Mouse (Mus musculus): Measurements from ENCODE around the gene Dmbx1. TPM values are rescaled to one million over a fixed set of nuclear protein-coding genes. Genes with fewer than 3 reads are reported as not detected.

Dmbx1 gene
- total RNA-seq, 2 experiments from 2014 or later = not detected

DNA sequence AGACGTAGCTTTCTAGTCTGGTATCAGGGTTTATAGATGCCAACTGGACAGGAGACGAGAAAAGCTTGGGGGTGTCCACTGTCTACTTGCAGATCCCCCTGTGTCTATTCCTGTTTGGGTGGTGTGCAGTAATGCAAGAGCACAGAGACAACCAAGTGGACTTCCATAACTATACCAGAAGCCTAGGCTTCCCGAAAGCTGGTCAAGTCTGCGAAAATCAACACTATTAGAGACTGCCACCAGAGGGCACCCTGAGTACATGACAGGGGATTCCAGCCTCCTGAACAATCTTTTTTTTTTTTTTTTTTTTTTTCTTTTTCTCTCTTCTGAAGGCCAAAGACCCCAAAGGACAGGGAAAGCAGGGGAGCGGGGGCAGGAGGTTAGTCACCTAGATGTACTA, 36.9 kb downstream of the Dmbx1 start:
- peak; percentile 73 to 82 for DNase-seq (ENCODE audit: low spot score in 2 of 2)
- intact Hi-C loops (cut with DNase I) = loop anchor here (1.0 to 5.0 kb wide), 2 partner anchors 49 to 77 kb away; no protein-coding TSS in a partner anchor

DNA sequence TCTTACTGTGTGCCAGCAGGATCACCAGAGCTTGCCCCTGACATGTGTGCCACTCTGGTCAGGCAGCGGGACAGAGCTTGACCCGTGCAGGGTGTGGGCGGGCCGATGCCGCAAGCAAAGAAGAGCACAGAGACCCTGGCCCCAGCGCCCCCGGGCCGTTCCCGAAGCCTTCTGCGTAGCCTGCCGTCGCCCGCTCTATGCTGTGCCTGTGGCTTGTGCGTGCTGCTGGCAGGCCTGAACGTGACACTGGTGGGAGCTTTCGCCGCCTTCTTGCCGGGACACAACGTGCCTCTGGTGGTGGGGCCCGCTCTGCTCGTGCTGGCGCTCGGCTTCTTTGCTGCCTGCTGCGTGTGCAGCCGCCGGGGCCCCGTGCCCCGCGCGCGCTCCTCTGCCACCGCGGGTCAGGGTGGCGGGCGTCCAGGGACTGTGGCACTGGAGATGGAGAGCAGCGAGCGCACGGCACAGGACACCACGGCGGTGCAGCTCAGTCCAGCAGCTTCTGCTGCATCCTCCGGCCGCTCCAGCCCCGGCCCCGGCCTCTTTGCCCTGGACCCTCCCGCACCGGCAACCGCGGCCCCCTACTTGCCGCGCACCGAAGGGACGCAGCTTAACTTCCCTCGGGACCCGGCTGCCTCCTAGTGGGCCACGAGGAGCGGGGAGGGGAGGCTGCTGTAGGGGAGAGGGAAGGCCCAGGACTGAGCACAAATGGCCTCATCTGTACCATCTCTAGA, 41.7 kb downstream of the Dmbx1 start:
- intact Hi-C loops (cut with DNase I) = no loop called here
- DNase-seq (ENCODE audit: low spot score in 2 of 2) = peak in 1 of 2 experiments; percentile 29

DNA sequence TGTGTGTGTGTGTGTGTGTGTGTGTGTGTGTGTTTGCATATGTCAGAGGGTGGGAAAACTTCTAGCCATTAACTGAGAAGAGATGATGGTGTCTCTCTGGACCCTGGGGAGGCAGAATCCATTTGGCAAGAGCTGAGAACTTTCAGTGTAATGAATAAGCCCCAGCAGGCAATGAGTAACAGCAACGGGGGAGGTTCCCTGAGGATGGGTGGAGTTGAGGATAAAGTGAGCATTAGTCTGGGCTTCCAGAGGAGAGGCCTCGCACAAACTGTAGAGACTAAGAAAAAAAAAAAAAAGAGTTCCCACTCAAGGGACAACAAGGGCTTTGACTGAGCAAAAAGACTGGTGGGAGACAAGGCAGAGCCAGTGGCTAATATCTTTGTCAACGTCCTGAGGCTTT, 45.4 kb downstream of the Dmbx1 start:
- intact Hi-C loops (cut with DNase I) = no loop called here
- DNase-seq (ENCODE audit: low spot score in 2 of 2) = no peak

- intact Hi-C loops (cut with DNase I) = no loop called here
- DNase-seq (ENCODE audit: low spot score in 2 of 2) = no peak
These were observed 49.2 kb downstream of the Dmbx1 start, which contains the start of gene 6430628N08Rik for GRCm38 (mm10) chr4:115890553-115890952. Gene 6430628N08Rik (plus strand): TSS chr4:115890665.

GRCm38 (mm10) chr4:115890066-115890465, 49.7 kb downstream of the Dmbx1 start:
- no peak for DNase-seq (ENCODE audit: low spot score in 2 of 2)
- intact Hi-C loops (cut with DNase I) = no loop called here

GRCm38 (mm10) chr4:115886875-115887274, 52.9 kb downstream of the Dmbx1 start:
- intact Hi-C loops (cut with DNase I) = no loop called here
- DNase-seq (ENCODE audit: low spot score in 2 of 2) = no peak

DNA sequence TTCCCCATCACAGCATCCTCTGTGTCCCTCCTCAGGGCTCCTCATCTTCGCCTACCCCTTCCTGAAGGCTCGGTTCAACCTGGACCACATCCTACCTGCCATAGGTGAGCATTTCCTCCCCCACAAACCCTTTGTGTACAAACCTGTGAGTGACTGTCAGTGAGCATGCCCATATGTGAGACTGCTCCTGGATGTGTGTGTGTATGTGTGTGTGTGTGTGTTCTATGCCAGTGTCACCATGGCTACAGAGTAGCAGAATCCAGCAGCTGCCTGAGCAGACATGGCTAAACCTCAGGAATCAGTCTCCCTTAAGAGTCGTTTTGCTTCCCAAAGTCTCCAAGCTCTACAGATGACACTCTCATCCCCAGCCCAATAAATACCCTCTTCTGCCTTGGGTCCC, 53.9 kb downstream of the Dmbx1 start:
- intact Hi-C loops (cut with DNase I) = no loop called here
- peak in 1 of 2 experiments; percentile 33 for DNase-seq (ENCODE audit: low spot score in 2 of 2)

DNA sequence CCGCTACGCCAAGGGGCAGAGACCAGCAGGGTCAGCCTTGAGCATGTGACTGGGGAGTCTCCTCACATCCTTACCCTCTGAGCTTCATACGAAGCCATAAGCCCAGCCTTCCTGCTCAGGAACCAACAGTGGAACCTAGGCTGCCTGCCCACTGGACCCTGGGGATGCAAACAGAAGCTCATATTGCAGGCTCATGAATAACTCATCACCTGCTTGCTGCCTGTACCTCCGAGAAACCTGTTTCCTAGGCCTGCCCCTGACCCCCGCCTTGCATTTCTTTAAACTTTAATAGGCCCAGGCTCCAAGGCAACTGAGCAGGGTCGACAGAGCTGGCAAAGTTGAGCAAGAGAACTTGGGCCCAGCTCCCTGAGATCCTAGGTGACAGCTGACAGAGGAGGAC, 55.7 kb downstream of the Dmbx1 start, which contains the start of gene Kncn:
TSS of gene Kncn (plus strand) at position 379 of the 400 bp plus-strand sequence.
- intact Hi-C loops (cut with DNase I) = no loop called here
- no peak for DNase-seq (ENCODE audit: low spot score in 2 of 2)

GRCm38 (mm10) chr4:115882195-115882594, 57.5 kb downstream of the Dmbx1 start:
- intact Hi-C loops (cut with DNase I) = no loop called here
- DNase-seq (ENCODE audit: low spot score in 2 of 2) = no peak

DNA sequence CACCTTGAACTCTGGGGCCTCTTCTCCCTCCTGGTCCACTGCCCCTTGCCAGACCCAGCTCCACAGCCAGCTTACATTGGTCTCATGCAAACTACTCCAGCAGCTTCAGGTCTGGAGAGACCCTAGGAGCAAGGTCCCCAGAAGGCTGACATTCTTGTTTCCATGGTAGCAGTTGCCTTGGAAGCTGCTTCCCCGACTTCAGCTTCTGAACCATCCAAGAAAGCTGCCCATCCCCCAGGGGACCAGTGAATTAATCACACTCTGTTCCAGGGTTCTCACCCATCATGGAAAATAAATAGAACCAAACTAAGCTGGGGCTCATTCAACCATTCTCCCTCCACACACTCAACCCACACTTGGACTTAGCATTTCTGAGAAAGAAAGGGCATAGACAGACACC, 58.5 kb downstream of the Dmbx1 start:
- intact Hi-C loops (cut with DNase I) = no loop called here
- no peak for DNase-seq (ENCODE audit: low spot score in 2 of 2)

- intact Hi-C loops (cut with DNase I) = no loop called here
- DNase-seq (ENCODE audit: low spot score in 2 of 2) = no peak
These were observed 60.9 kb downstream of the Dmbx1 start for GRCm38 (mm10) chr4:115878828-115879227.

DNA sequence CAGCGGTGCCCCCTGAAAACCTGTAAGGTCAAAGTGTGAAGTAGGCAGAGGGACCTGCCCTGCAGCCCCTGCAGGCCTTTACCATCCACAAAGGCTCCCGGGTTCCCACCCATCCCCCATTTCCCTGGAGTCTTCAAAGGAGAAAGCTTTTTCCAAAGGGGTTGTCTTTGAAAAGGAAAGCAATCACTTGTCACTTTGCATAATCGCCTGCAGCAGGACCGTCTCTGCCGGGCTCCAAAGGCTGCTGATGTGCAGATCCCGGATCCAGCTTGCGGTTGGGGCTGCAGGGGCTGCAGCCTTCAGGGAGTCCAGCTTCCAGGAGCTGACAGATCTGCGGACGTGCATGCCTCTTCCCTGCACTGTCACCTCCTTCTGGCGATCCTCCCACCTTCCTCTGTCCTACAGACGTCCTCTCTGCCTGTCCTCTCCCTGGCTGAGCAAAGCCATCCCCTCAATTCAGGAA, 61.5 kb downstream of the Dmbx1 start:
- DNase-seq (ENCODE audit: low spot score in 2 of 2) = no peak
- intact Hi-C loops (cut with DNase I) = no loop called here

DNA sequence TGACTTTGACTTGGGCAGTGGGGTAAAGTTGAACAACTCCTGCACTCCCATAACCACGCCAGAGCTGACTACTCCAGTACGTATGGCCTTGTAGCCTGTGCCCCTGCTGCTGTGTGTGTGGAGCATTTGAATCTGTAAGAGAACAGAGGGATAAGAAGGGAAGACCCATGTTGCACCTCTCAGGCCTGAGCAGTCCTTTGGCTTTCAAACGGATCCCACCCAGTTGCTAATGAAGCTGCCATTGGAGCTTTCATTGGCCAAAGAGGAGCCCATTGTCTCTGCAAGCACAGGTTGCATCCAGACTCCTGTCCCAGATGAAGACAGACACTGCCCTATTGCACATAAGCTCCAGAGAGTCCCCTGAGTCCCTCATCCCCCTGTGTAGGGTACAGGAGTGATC, 66.5 kb downstream of the Dmbx1 start:
- no peak for DNase-seq (ENCODE audit: low spot score in 2 of 2)
- intact Hi-C loops (cut with DNase I) = no loop called here

DNA sequence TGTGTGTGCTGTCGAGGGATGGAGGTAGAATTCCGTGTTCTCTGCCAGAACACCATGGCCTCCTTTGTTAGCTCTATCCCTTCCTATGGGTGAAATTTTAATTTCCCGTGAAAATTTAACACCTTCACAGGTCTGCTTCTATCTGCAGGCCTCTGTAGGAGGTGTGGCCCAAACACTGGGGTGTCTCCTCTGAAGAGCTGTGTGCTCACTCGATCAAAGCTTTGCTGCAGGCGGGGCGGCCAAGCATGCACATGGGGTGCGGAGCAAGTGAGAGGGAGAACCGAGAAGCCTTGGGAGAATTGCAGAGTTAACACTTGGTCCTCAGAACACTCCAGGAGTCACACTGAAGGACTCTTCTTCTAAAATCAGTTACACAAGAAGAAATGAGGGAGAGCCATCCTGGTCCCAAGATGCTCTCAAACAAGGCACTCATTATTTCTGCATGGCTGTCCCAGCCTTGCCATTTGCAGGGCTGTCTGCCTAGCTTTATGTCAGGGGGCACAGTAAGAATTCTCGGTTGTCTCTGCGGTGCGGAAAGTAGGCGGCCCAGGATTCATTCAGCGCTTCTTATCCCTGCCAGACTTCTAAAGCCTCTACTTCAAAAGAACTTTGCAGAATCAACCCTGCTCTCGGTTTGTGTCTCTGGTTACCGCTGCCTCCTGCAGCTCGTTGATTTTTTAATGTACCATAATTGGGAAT, 70.1 kb downstream of the Dmbx1 start:
- DNase-seq (ENCODE audit: low spot score in 2 of 2) = no peak
- intact Hi-C loops (cut with DNase I) = no loop called here

Other genes starting within 250 kb of the Dmbx1 start
- gene Efcab14, start 202.2 kb downstream of the Dmbx1 start, total RNA-seq (2021) = 10 to 100 TPM; 52.1 to 55.5 TPM
- 1 to 10 TPM in 1 of 2 experiments, under 1 TPM in 1; 0.88 to 1.1 TPM for gene Tex38, start 158.9 kb downstream of the Dmbx1 start, total RNA-seq (2021)
- gene Atpaf1, start 155.1 kb downstream of the Dmbx1 start, total RNA-seq (2021) = 10 to 100 TPM; 64.5 to 68.2 TPM
- 1 to 10 TPM; 3.6 to 4.6 TPM for gene Mob3c, start 111.8 kb downstream of the Dmbx1 start, total RNA-seq (2021)
- gene Mknk1, start 100.7 kb downstream of the Dmbx1 start, total RNA-seq (2021) = 10 to 100 TPM; 32.6 to 40.7 TPM
- gene Kncn, start 55.5 kb downstream of the Dmbx1 start, total RNA-seq (2021) = under 1 TPM in 1 of 2 experiments, not detected in 1; 0.54 TPM
- gene 6430628N08Rik, start 49.3 kb downstream of the Dmbx1 start, total RNA-seq (2021) = under 1 TPM in 1 of 2 experiments, not detected in 1; 0.41 TPM
- 10 to 100 TPM; 93.9 to 96.0 TPM for gene Faah, start 78.0 kb upstream of the Dmbx1 start, total RNA-seq (2021)
- gene Nsun4, start 114.0 kb upstream of the Dmbx1 start, total RNA-seq (2021) = 10 to 100 TPM in 1 of 2 experiments, 1 to 10 TPM in 1; 9.0 to 11.0 TPM
- 100 to 1,000 TPM; 411 to 431 TPM for gene Uqcrh, start 135.1 kb upstream of the Dmbx1 start, total RNA-seq (2021)
- 10 to 100 TPM; 42.3 to 43.7 TPM for gene Lrrc41, start 135.3 kb upstream of the Dmbx1 start, total RNA-seq (2021)
- gene Rad54l, start 183.8 kb upstream of the Dmbx1 start, total RNA-seq (2021) = under 1 TPM; 0.43 to 0.74 TPM
- 10 to 100 TPM; 80.5 to 84.2 TPM for gene Pomgnt1, start 183.9 kb upstream of the Dmbx1 start, total RNA-seq (2021)
- gene Lurap1, start 211.4 kb upstream of the Dmbx1 start, total RNA-seq (2021) = 10 to 100 TPM; 27.2 to 35.8 TPM
- under 1 TPM in 1 of 2 experiments, not detected in 1; 0.59 TPM for gene Tspan1, start 227.7 kb upstream of the Dmbx1 start, total RNA-seq (2021)
- gene 1700042G07Rik, start 233.4 kb upstream of the Dmbx1 start, total RNA-seq (2021) = not detected
- 1 to 10 TPM in 1 of 2 experiments, not detected in 1; 1.7 TPM for gene Gm49337, start 233.5 kb upstream of the Dmbx1 start, total RNA-seq (2021)

Measured in left cerebral cortex, postnatal 36 days (tissue).